Mouse (Mus musculus): ENCODE results near the gene Mvb12b.

The Mvb12b gene

GRCm38 (mm10) chr2:33774106-33774505 is 113.6 kb downstream of the Mvb12b start:
- no peak for DNase-seq

GRCm38 (mm10) chr2:33772439-33772838 is 115.3 kb downstream of the Mvb12b start:
- DNase-seq = peak; percentile 37

GRCm38 (mm10) chr2:33771388-33771787 is 116.4 kb downstream of the Mvb12b start:
- DNase-seq = no peak

- DNase-seq = peak; percentile 48
These were observed 117.1 kb downstream of the Mvb12b start for GRCm38 (mm10) chr2:33770526-33771130.

GRCm38 (mm10) chr2:33764476-33764875 is 123.3 kb downstream of the Mvb12b start:
- peak; percentile 49 for DNase-seq

GRCm38 (mm10) chr2:33762210-33762609 is 125.5 kb downstream of the Mvb12b start:
- peak; percentile 54 for DNase-seq

- DNase-seq = no peak
These were observed 127.2 kb downstream of the Mvb12b start for GRCm38 (mm10) chr2:33760571-33760991.

GRCm38 (mm10) chr2:33759447-33759846 is 128.3 kb downstream of the Mvb12b start:
- no peak for DNase-seq

- DNase-seq = peak; percentile 29
These were observed 132.1 kb downstream of the Mvb12b start for GRCm38 (mm10) chr2:33755633-33756020.

- DNase-seq = no peak
These were observed 132.6 kb downstream of the Mvb12b start for GRCm38 (mm10) chr2:33754980-33755632.

- DNase-seq = no peak
These were observed 133.5 kb downstream of the Mvb12b start for GRCm38 (mm10) chr2:33754317-33754633.

- peak; percentile 90 for DNase-seq
These were observed 134.0 kb downstream of the Mvb12b start for GRCm38 (mm10) chr2:33753630-33754316.

- no peak for DNase-seq
These were observed 137.1 kb downstream of the Mvb12b start for GRCm38 (mm10) chr2:33750611-33751010.

- peak; percentile 90 for DNase-seq
These were observed 141.3 kb downstream of the Mvb12b start for GRCm38 (mm10) chr2:33746471-33746870.

- no peak for DNase-seq
These were observed 142.0 kb downstream of the Mvb12b start for GRCm38 (mm10) chr2:33745724-33746123.

GRCm38 (mm10) chr2:33737128-33737527 is 150.6 kb downstream of the Mvb12b start:
- DNase-seq = no peak

GRCm38 (mm10) chr2:33736722-33737121 is 151.0 kb downstream of the Mvb12b start:
- DNase-seq = peak; percentile 74

GRCm38 (mm10) chr2:33734781-33735485 is 152.8 kb downstream of the Mvb12b start:
- peak; percentile 76 for DNase-seq

GRCm38 (mm10) chr2:33729701-33730100 is 158.0 kb downstream of the Mvb12b start:
- DNase-seq = no peak

GRCm38 (mm10) chr2:33727199-33727598 is 160.5 kb downstream of the Mvb12b start:
- DNase-seq = no peak

- no peak for DNase-seq
These were observed 167.3 kb downstream of the Mvb12b start for GRCm38 (mm10) chr2:33720380-33720898.

- no peak for DNase-seq
These were observed 168.2 kb downstream of the Mvb12b start for GRCm38 (mm10) chr2:33719339-33720066.

GRCm38 (mm10) chr2:33718561-33718960 is 169.2 kb downstream of the Mvb12b start:
- no peak for DNase-seq
